Mouse (Mus musculus) central nervous system, embryonic 18 days (tissue): ENCODE measurements around the gene Knl1. TPM values are rescaled to one million over a fixed set of nuclear protein-coding genes. Genes with fewer than 3 reads are reported as not detected.

Experiments used
- polyA plus RNA-seq: library from polyadenylated mRNA; depleted of rRNA; stranded (reverse); fragments of >200 nt; gene quantifications from 2 replicates; pipeline ENCODE4 v1.2.3, GENCODE M21; 2012; rRNA removed

Gene Knl1
- polyA plus RNA-seq = 1.1 and 1.3 TPM in 2 replicates

DNA sequence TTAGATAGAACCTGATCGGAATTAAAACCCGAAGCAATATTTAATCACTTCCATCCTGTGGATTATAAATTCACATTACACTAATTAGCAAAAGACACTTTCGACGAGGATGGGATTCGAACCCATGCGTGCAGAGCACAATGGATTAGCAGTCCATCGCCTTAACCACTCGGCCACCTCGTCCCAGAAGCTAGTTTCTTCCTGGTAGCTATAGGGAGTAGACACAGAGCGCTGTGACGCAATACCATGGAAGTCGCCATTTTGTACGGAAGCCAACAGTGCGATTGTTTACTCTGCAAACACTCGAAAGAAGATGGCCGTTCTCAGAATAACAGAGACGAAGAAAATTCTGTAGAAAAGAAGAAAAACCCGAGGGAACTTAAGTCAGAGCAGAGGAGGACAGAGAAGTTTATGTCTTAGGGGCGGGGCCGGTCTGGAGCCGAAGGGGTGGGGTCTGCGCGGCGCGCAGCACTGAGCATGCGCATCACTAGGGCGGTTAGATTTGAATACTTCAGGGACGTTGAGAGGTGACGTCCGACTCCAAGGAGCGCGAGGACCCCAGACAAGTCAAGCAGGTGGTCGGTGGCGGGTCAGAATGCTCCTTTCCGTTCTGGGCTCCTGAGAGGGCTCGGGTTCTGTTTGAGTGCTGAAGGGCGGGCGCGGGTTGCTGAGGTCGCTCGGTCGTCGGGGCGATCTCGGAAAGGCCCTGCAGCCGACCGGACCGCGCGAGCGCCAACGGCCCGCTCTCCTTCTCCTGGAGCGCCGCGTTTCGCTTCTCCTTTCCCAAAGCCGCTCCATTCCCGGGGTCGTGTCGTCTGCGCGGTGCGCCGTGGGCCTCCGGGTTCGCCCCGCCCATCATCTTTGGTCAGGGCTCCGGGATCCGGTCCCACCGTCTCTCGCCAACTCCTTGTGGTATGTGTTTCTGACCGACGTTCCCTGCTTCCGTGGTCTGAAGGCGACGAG, at the start of gene Knl1:
TSS of gene Knl1 (plus strand) at position 471 of the 963 bp plus-strand sequence.

DNA sequence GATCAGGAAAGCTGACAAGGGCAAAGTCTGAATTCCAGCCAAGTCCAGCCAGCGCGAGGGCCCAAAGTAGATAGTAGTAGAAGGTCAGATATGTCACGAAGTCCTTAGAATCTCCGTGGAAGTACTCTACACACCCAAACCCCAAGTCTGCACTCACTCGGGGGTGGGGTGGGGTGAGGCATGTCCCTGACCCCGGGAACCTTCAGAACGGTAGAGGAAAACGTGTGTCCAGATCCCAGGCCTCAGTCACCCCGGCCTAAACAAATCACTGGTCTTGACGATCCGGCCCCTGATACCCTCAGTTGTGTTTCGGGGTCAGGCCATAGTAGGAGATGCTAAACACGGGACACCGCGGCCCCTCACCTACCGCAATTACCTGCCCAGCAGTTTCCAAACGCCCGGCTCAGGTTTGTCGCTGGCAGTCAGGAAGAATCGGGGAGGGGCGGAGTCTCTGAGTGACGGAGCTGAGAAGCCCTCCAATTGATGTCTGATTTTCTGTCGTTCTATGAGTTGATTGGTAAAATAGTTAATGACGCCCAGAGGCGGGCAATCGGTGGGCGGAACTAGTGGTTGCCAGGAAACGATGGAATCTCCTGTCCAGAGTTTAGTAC, 17.9 kb upstream of the Knl1 start, which contains the start of gene Ccdc32:
TSS of gene Ccdc32 (minus strand) at position 453 of the 611 bp plus-strand sequence.

DNA sequence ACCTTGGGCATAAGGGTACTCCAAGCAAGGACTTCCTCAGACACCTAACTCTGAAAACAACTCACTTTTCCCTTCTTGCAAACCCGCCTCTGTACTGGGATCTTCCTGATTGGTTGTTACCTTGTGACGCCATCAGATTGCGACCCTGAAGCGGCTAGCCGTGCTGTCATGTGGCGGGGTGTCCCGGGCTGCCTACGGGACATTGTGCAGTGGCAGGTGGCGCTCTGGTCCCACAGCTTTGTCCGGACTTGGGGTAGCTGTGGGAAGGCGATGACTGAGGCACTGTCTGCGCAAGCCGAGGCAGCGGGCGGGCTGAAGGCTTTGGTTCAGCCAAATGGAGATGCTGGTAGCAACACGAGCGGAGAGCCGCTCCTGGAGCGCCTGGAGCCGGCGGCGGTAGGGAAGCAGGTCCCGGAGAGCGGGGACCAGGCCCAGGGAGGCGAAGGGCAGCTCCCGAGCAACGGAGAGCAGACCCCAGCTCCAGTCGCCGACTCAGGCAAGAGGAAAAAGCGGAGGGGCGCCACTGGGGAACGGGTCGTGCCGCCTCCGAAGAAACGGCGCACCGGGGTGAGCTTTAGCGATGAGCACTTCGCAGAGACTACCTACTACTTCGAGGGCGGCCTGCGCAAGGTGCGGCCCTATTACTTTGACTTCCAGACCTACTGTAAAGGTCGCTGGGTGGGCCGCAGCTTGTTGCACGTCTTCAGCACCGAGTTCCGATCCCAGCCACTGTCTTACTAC, 12.1 kb upstream of the Knl1 start, which contains the start of gene Rpusd2:
TSS of gene Rpusd2 (plus strand) at position 135 of the 741 bp plus-strand sequence.

DNA sequence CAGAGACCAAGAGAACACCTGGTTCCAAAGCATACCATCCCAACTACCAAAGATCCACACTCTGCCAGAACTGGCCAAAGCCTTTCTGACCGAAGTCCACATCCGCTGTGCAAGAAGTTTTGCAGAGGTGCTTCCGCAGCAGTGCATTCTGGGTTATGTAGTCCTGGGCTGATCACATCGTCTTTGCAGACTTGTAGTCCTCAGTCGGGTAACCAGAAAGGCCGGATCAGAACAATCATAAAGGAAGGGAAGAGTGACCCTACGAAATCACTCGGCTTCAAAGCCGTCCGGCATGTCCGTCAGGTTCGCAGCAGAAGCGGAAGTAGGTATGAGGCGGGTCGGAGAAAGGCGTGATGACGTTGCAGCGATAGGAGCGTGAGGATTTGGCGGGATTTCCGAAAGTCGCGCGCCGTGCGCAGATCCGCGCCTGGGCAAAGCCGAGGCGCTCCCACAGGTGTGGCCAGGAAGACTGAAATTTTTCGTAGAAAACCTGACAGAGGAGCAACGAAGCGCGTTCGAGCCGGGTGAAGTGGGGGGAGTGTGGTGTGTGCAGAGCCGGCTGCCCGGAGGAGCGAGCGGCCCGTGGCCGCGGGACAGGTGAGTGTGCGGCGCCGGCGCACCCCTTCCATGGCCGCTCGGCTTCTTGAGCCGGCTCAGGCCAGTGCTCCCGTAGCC, 65.7 kb downstream of the Knl1 start, which contains the start of gene Rad51:
TSS of gene Rad51 (plus strand) at position 356 of the 675 bp plus-strand sequence.

Other genes with a start within 250 kb of the Knl1 start
- gene Knstrn, start 233.1 kb upstream of the Knl1 start, polyA plus RNA-seq = 14.1 and 15.7 TPM in 2 replicates
- 51.4 and 54.8 TPM in 2 replicates for gene Ivd, start 185.2 kb upstream of the Knl1 start, polyA plus RNA-seq
- gene Bahd1, start 146.7 kb upstream of the Knl1 start, polyA plus RNA-seq = 15.9 and 19.6 TPM in 2 replicates
- gene Chst14, start 120.6 kb upstream of the Knl1 start, polyA plus RNA-seq = 4.8 and 5.2 TPM in 2 replicates
- gene Ccdc32, start 17.7 kb upstream of the Knl1 start, polyA plus RNA-seq = 33.3 and 33.8 TPM in 2 replicates
- gene Rpusd2, start 12.3 kb upstream of the Knl1 start, polyA plus RNA-seq = 5.4 and 6.2 TPM in 2 replicates
- 6.3 and 6.6 TPM in 2 replicates for gene Rad51, start 65.7 kb downstream of the Knl1 start, polyA plus RNA-seq
- 42.3 and 43.7 TPM in 2 replicates for gene Rmdn3, start 109.9 kb downstream of the Knl1 start, polyA plus RNA-seq
- 4.1 and 4.4 TPM in 2 replicates for gene Gchfr, start 120.7 kb downstream of the Knl1 start, polyA plus RNA-seq
- gene Gm14137, start 127.4 kb downstream of the Knl1 start, polyA plus RNA-seq = 0.04 and 0.06 TPM in 2 replicates
- gene Zfyve19, start 161.5 kb downstream of the Knl1 start, polyA plus RNA-seq = 71.4 and 73.4 TPM in 2 replicates
- gene Dnajc17, start 161.7 kb downstream of the Knl1 start, polyA plus RNA-seq = 38.2 and 43.2 TPM in 2 replicates
- gene Ppp1r14d, start 182.8 kb downstream of the Knl1 start, polyA plus RNA-seq = not detected in 2 replicates
- gene Spint1, start 190.2 kb downstream of the Knl1 start, polyA plus RNA-seq = 1.2 and 3.3 TPM in 2 replicates
- 15.5 and 18.5 TPM in 2 replicates for gene Rhov, start 224.2 kb downstream of the Knl1 start, polyA plus RNA-seq
- gene Vps18, start 241.6 kb downstream of the Knl1 start, polyA plus RNA-seq = 20.8 and 22.9 TPM in 2 replicates